Mouse (Mus musculus) lung, postnatal 0 days (tissue): Measurements from ENCODE around the gene Hsd3b6. TPM values are rescaled to one million over a fixed set of nuclear protein-coding genes. Genes with fewer than 3 reads are reported as not detected.

ENCODE experiments used
- ATAC-seq: fragments of 200-750 bp; cut with Nextera tagmentation; 2 replicates; pipeline ENCODE4 v1.8.0; 2017; ENCODE audit warnings: moderate library complexity
- DNase-seq: peaks from one replicate; pipeline ENCODE4 v3.0.0-alpha.2; 2016; ENCODE audit warnings: low spot score
- H3K27ac ChIP-seq: fragments of 300-500 bp; sonication (generic); 2 replicates; pipeline ENCODE4 v1.5.1; 2014; ENCODE audit warnings: antibody characterized with exemption, mild to moderate bottlenecking, low read length, mixed read lengths
- H3K27me3 ChIP-seq: fragments of 300-500 bp; sonication (generic); replicated peaks from 2 replicates; pipeline ENCODE4 v1.6.1; 2014; ENCODE audit warnings: low read length, mixed read lengths; ENCODE audit not compliant: insufficient read depth
- H3K36me3 ChIP-seq: fragments of 300-500 bp; sonication (generic); 2 replicates; pipeline ENCODE4 v1.6.1; 2014; ENCODE audit warnings: low read length, mixed read lengths; ENCODE audit not compliant: insufficient read depth
- H3K4me1 ChIP-seq: fragments of 300-500 bp; sonication (generic); 2 replicates; pipeline ENCODE4 v1.6.1; 2014; ENCODE audit warnings: antibody characterized with exemption, low read depth, low read length, mixed read lengths; ENCODE audit not compliant: insufficient read depth
- H3K4me2 ChIP-seq: fragments of 300-500 bp; sonication (generic); replicated peaks from 2 replicates; pipeline ENCODE4 v1.6.1; 2014; ENCODE audit warnings: low read depth, mild to moderate bottlenecking, low read length, moderate library complexity, mixed read lengths
- H3K4me3 ChIP-seq: fragments of 300-500 bp; sonication (generic); 2 replicates; pipeline ENCODE4 v1.5.1; 2014; ENCODE audit warnings: low read depth, low read length
- H3K9ac ChIP-seq: fragments of 300-500 bp; sonication (generic); replicated peaks from 2 replicates; pipeline ENCODE4 v1.6.1; 2014; ENCODE audit warnings: low read depth, mild to moderate bottlenecking
- H3K9me3 ChIP-seq: fragments of 300-500 bp; sonication (generic); 2 replicates; pipeline ENCODE4 v1.6.1; 2016; ENCODE audit warnings: low read length, mixed read lengths
- CTCF ChIP-seq: IDR thresholded peaks from 2 replicates; pipeline ENCODE4 v1.5.1; 2016; ENCODE audit warnings: antibody characterized with exemption, mild to moderate bottlenecking
- EP300 ChIP-seq: IDR thresholded peaks from 2 replicates; pipeline ENCODE4 v1.6.1; 2016; ENCODE audit warnings: antibody characterized with exemption, mild to moderate bottlenecking, control low read depth
- WGBS: fragments of 180-500 bp; shearing (Covaris S2); extraction: QIAGEN DNeasy Blood & Tissue Kit; methylation state at CpG from one replicate; pipeline ENCODE4 v1.1.7; 2014; 5-methylcytosine and 5-hydroxymethylcytosine counted together
- polyA plus RNA-seq: library from polyadenylated mRNA; unstranded; fragments of >200 nt; fragmentation: Nextera tagmentation; extraction: Ambion mirVana; gene quantifications from 2 replicates; pipeline ENCODE4 v1.2.1, GENCODE M21; 2015

Hsd3b6 gene
- polyA plus RNA-seq, 1 experiment from 2014 or later: not detected

DNA sequence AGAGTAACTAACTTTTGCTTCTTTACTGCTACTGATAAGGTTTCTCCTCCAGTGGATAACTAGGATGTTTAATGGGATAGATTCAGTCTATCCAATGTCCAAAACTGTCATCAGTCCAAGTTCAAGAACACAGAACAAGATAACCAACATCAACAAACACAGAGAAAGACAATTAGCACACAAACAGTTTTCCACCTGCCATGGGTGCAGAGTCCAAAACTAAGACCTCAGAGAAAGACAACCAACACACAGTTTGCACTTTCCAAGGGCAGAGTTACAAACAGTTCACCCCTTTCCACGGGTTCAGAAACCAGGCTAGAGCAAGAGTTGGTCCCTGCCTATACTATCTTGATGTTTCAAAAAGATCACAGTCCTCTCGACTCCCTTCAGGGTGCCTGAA, 27.7 kb downstream of the Hsd3b6 start:
- no peaks in the 10 kb centered on the region for H3K4me1 ChIP-seq
- H3K27me3 ChIP-seq: no peaks in the 10 kb centered on the region
- DNase-seq (no peak), ATAC-seq (no peak)
- no peak overlapping the region for H3K27ac ChIP-seq
- TF ChIP-seq CTCF (no peak), EP300 (no peak)
- no peak overlapping the region for H3K9ac ChIP-seq
- no peaks in the 10 kb centered on the region for H3K9me3 ChIP-seq
- H3K4me3 ChIP-seq: no peak overlapping the region
- no peaks in the 10 kb centered on the region for H3K36me3 ChIP-seq
- WGBS: 48% methylated on average over 2 of the region's 2 CpGs
- no peak overlapping the region for H3K4me2 ChIP-seq

DNA sequence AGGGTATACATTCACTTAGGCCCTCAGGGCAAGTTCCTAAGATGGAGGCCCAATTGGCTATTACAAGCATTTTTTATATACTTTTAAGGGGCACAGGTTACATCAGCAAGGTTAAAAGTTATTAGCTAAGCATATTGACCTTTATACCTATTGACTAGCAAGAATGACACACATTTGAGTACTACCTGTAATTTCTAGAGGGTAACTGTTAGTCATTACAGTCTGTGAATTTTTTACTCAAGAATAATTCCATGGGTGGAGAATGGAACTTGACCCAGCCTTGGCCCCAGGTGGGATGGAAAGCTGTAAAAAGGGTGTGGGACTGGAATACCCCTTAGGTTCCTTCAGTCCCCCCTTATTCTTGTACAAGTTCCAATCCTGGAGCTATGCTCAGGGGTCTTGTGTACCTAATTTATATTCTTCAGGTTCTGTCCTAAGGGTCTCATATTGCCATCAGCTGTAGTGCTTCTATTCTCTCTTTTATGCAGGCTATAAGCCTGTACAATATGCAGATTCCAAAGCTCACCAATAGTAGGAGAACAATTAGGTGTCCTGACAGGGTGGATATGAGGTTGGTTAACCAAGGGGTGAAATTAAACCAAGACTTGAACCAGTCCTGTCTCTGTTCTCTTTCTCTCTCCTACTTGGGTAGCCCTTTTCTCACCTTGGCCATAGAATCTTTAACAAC, 31.9 kb downstream of the Hsd3b6 start:
- H3K4me1 ChIP-seq: no peaks in the 10 kb centered on the region
- H3K4me2 ChIP-seq: no peak overlapping the region
- no peaks in the 10 kb centered on the region for H3K27me3 ChIP-seq
- no peak overlapping the region for H3K27ac ChIP-seq
- DNase-seq: no peak
- no peak for TF ChIP-seq EP300
- no peak for TF ChIP-seq CTCF
- no peak overlapping the region for H3K4me3 ChIP-seq
- H3K36me3 ChIP-seq: no peaks in the 10 kb centered on the region
- H3K9ac ChIP-seq: no peak overlapping the region
- H3K9me3 ChIP-seq: no peaks in the 10 kb centered on the region
- no peak for ATAC-seq

DNA sequence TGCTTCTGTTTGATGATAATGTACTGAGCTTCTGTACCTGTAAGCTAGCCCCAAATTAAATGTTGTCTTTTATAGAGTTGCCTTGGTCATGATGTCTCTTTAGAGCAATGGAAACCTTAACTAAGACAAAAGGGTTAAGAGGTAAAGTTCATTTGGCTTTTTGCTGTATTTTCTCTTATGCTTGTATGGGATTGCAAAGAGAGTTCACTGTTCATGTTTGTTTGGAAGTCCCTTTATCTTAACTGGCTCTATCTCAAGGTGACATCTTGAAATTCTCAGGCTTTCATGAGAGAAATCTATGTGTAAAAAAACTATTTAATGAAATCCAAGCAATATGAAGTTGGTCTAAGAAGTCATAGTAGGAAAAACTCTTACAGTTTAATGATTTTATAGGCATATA, 33.3 kb downstream of the Hsd3b6 start:
- Histone ChIP-seq H3K4me1 (no peaks in the 10 kb centered on the region), H3K27me3 (no peaks in the 10 kb centered on the region), H3K4me2 (no peak overlapping the region), H3K4me3 (no peak overlapping the region), H3K27ac (no peak overlapping the region), H3K36me3 (no peaks in the 10 kb centered on the region), H3K9me3 (no peaks in the 10 kb centered on the region), H3K9ac (no peak overlapping the region)
- DNase-seq (no peak), ATAC-seq (no peak)
- TF ChIP-seq CTCF: no peak
- TF ChIP-seq EP300: no peak

DNA sequence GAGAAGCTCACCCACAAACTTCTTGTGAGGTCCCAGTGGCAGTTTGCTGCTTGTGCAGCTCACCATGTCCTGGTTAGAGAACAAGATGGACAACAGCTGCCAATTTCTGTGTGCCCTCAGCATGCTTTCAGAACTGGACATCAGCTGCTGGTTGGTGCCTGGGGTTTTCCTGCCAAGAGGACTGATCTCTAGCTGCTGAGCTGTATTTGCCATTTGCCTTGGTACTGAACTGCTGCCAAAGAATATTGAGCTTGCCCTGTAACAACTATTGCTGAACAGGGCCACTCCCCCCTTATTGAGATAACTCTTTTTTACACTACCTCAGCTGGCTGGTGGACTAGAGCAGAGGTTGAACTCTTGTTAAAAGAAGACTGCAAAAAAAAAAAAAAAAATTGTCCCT, 50.1 kb downstream of the Hsd3b6 start:
- no peaks in the 10 kb centered on the region for H3K4me1 ChIP-seq
- TF ChIP-seq CTCF (no peak), EP300 (no peak)

DNA sequence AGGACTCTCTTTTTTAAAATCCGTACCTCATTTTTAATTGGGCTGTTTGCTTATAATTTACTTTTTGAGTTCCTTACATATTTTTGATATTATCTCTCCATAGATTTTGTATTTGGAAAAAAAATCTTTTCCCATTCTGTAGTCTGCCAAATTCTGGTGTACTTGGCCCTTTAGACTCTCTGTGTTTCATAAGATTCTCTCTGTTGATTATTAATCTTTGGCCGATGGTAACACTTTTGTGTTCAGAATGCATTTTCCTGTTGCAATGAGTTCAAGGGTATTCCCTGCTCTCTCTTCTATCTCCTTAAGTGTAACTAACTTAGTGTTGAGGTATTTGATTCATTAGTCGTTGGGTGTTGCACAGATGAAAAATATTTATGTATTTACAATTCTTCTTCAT, 57.4 kb downstream of the Hsd3b6 start:
- no peak overlapping the region for H3K4me2 ChIP-seq
- ATAC-seq (no peak), DNase-seq (no peak)
- H3K4me3 ChIP-seq: no peak overlapping the region
- H3K36me3 ChIP-seq: no peaks in the 10 kb centered on the region
- 64% methylated on average over 3 of the region's 3 CpGs for WGBS
- no peak overlapping the region for H3K9ac ChIP-seq
- no peaks in the 10 kb centered on the region for H3K9me3 ChIP-seq
- no peaks in the 10 kb centered on the region for H3K27me3 ChIP-seq
- TF ChIP-seq CTCF (no peak), EP300 (no peak)
- no peaks in the 10 kb centered on the region for H3K4me1 ChIP-seq
- H3K27ac ChIP-seq: no peak overlapping the region

More for the DNA sequence above, 50.1 kb downstream of the Hsd3b6 start:
- Histone ChIP-seq H3K9ac (no peak overlapping the region), H3K4me3 (no peak overlapping the region), H3K27me3 (no peaks in the 10 kb centered on the region), H3K4me2 (no peak overlapping the region), H3K27ac (no peak overlapping the region), H3K36me3 (no peaks in the 10 kb centered on the region), H3K9me3 (no peaks in the 10 kb centered on the region)
- ATAC-seq (no peak), DNase-seq (no peak)

Other genes with a start within 250 kb of the Hsd3b6 start
- not detected in 2 replicates for gene Gm10681, start 225.6 kb downstream of the Hsd3b6 start, polyA plus RNA-seq
- not detected in 2 replicates for gene Hsd3b5, start 184.2 kb downstream of the Hsd3b6 start, polyA plus RNA-seq
- gene Hsd3b2, start 89.9 kb downstream of the Hsd3b6 start, polyA plus RNA-seq: 0.05 TPM in 1 of 2 replicates, not detected in the other
- gene Hsd3b3, start 51.3 kb downstream of the Hsd3b6 start, polyA plus RNA-seq: not detected in 2 replicates
- not detected in 2 replicates for gene Hsd3b1, start 45.4 kb upstream of the Hsd3b6 start, polyA plus RNA-seq
- not detected in 2 replicates for gene Hao2, start 78.8 kb upstream of the Hsd3b6 start, polyA plus RNA-seq